Mouse (Mus musculus): ENCODE measurements around the gene Ccnjl. TPM values are rescaled to one million over a fixed set of nuclear protein-coding genes. Genes with fewer than 3 reads are reported as not detected.

The Ccnjl gene
- total RNA-seq (2014; fragmentation: Nextera tagmentation) = 1.7 TPM in 1 of 2 replicates, not detected in the other
- 0.11 and 0.33 TPM in 2 replicates for total RNA-seq (2017)

DNA sequence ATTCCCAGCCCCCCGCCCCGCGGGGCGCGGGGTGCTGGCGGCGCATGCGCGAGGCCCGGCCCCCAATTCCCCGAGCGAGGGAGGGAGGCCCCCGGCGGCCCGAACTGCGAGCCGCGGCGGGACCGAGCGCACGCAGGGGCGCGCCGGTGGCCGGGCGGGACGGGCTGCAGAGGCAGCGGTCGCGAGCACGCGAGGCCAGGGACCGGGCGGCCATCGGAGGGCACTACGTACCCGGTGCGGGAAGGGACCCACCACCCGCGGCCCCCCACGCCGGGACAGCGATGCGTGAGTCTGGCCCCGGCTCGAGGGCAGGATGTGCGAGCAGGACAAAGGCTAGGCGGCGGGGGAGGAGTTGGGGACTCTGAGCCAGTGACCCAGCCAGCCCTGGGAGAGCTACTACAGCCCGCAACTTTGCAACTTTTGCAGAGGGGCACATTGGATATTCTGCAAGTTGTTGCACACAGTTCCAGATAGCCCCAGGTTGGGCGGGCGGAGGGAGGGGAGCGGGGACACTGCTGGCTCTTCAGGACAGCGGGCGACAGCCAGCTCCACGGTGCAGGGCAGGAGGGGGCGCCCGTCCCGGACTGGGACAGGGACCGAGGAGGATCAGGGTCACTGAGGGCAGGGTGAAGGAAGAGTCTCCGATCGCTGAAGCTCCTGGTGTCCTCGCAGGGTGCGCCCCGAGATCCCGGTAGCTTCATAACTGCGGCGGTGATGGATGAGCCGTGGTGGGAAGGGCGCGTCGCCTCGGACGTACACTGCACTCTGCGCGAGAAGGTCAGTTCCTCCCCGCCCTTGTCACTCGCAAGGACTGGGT lies at the start of gene Ccnjl:
Ccnjl (plus strand) TSS at position 102 of the 817 bp plus-strand sequence.
- peak; percentile 64 for ATAC-seq (replicated peaks; ENCODE audit: low FRiP score, low TSS enrichment, poor library complexity, severe bottlenecking)

DNA sequence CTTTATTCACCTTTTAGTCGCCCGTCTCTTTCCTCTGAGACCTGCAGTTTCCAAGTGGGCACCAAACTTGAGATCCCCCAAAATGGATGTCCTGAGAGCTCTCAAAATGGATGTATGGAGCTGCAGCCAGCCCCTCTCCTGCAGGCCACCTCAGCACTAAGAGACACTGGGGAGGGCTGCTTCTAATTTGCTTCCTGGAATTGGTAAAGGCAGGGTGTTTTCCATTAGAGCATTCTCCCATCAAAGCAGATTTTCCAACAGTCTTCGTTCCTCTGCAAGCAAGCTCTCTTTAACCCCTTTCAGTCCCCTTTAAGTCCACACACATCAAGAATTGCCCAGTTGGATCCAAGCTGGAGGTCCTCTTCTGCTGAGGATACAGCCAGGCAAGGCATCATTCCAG lies 49.2 kb upstream of the Ccnjl start:
- ATAC-seq (replicated peaks; ENCODE audit: low FRiP score, low TSS enrichment, poor library complexity, severe bottlenecking) = no peak

DNA sequence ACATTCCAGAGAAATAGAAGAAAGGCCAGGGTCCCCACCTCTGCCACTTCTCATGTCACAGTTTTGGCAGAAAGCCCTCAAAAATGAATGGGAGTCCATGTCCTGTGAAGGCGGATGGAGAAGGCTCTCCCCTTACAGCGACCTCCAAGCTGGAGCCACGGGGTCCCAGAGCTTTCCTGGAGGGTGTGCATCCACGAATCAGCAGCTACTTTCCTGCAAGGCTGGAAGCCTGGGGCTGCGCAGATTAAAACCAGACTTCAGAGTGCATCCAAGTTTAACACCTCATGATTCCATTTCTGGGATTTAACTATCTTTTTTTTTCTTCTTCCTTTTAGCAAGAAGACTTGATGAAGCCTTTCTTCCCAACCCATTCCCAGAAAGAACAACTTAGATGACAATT lies 48.0 kb upstream of the Ccnjl start:
- ATAC-seq (replicated peaks; ENCODE audit: low FRiP score, low TSS enrichment, poor library complexity, severe bottlenecking) = no peak

DNA sequence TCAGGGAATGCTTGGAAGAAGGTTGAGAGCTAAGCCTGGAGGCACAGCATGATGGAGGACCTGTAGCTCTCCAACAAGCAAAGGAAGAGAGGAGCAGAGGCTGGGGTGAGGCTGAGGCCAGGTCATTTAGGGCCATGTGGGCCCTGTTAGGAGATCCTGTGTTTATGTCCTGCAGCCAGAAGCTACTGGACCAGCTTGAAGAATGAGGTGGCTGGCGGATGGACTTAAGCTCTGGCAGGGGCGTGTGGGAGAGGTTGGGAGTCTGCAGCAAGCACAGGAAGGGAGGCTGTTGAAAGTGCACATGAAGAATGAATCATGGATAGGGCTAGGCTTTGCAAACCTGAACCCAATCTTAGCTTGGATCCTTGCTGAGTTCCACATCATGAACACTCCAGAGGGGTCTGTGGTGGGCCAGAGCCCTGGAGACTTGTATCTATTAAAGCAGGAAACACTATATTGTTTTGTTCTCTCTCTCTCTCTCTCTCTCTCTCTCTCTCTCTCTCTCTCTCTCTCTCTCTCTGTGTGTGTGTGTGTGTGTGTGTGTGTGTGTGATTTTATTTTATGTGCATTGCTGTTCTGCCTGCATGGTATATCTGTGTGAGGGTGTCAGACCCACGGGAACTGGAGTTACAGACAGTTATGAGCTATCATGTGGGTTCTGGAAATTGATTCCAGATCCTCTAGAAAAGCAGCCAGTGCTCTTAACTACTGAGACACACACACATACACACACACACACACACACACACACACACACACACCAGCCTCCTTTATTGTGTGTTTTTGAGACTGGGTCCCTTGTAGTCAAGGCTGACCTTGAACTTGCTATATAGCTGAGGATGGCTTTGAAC lies 46.7 kb upstream of the Ccnjl start:
- ATAC-seq (replicated peaks; ENCODE audit: low FRiP score, low TSS enrichment, poor library complexity, severe bottlenecking) = no peak

DNA sequence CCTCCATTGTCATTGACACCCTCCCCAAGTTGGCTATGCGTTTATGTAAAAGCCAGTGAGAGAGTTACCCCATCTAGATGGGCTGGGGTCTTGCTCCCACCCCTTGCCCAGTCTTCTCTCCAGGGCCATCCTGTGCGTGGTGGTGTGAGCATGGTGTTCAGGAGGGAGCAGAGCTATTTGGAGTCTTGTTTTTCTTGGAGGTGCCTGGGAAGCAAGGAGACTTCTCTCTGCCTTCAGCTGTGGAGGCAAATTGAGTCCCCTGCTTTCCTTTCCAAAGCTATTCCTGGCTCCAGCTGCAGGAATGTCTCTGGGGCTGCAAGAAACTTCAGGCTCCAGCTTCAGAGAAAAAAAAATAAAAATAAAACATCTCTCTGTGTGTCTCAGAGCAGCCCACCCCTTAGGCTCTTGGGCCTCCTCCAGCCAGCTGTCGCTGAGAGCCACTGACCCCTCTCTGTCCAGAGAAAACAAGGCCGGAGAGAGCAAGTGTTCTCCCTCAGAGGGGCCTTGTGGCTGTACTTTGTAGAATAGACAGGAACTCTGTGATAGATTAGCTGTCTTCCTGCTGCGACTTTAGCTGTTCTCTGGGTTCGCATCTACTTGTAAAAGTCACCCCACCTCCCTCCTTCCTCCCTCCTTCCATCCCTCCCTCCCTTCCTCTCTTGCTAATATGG lies 45.3 kb upstream of the Ccnjl start:
- no peak for ATAC-seq (replicated peaks; ENCODE audit: low FRiP score, low TSS enrichment, poor library complexity, severe bottlenecking)

DNA sequence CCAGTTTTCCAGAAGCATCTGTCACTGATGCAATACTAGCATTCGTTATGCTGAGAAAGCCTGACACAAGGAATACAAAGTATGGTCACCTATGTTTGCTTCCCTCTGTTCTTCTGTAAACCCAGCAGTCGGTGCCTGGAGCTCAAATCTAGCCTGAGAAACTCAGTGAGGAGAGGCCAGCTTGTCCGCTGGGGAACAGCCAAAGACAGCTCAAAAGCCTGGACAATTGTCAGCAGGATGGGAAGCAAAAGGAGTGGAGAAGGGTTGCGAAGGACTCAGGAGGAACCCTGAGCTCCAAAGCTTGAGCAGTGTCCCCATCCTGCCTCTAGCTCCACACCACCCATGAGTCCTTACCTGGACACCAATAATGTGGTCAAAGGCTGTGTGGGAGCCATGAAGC lies 44.5 kb upstream of the Ccnjl start:
- no peak for ATAC-seq (replicated peaks; ENCODE audit: low FRiP score, low TSS enrichment, poor library complexity, severe bottlenecking)

DNA sequence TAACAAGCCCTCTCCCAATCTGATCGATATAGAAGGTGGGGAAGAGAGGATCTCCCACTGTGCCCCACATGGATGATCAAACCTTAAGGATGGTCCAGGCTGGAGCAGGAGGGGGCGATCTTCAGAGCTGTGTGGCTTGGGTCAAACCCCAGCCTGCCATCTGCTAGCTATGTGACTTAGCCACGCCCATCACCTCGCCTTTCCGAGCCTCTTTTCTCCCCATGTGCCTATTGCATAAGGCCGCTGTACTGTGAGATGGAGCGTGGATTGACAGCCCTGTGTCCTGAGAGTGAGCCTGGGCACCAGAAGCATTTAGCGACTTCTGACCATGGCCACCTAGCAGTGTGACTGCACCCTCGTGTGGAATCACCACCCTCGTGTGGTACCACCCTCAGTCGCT lies 43.9 kb upstream of the Ccnjl start:
- ATAC-seq (replicated peaks; ENCODE audit: low FRiP score, low TSS enrichment, poor library complexity, severe bottlenecking) = no peak

DNA sequence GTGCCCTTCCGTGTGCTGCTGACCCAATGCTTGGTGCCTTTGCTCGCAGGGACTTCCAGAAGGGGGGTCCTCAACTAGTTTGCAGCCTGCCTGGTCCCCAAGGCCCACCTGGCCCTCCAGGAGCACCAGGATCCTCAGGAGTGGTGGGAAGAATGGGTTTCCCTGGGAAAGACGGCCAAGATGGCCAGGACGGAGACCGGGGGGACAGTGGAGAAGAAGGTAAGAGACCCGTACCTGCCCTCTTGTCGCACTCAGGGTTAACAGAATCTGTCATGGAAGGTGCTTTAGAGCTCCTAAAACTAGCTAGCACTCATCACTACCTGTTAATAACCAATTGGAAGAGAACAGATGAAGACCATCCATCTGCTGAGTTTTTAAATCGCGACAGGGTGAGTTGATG lies 42.7 kb upstream of the Ccnjl start:
- ATAC-seq (replicated peaks; ENCODE audit: low FRiP score, low TSS enrichment, poor library complexity, severe bottlenecking) = no peak

DNA sequence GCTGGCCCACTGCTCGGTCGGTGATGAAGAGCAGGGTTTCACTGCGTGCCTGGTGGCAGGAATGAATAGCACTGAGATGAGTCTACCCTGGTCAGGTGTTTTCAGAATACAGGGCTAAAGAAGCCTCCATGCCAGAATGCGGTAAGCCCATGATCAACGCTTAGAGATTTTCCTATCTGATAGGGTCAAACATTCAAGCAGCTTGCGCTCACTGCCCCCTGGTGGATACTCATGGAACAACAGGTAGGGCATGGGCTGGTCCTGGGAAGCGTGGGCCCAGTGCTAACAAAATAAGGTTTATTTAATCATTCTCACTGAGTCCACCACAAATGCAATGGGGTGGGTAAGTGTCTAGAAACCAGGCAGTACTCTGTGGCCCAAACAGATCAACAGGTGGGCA lies 35.9 kb upstream of the Ccnjl start:
- peak; percentile 85 for ATAC-seq (replicated peaks; ENCODE audit: low FRiP score, low TSS enrichment, poor library complexity, severe bottlenecking)

DNA sequence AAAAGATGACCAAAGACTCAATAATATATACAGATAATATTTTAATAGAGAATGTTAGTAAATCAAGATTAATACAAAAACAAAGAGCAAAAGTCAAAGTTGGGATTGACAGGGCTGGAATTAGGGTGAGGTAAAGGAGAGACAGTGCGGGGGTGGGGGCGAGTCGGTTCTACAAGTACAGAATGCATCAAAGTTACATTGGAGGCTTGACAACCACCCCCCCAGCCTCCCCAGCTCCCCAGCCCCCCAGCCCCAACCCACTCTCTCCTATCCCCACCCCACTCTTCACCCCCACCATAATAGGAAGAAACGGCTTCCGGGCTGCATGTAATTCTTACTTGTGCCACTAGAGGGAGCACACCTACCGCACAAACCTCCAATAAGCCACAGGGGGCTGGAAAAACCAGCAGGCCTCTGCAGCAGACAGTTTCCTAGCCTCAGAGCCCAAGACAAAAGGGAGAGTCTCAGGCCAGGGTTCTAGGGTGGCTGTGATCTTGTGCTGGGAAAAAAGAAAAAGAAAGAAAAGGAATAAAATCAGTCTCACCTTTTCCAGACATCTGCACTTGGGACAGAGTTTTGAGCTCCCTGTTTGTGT lies 34.7 kb upstream of the Ccnjl start:
- ATAC-seq (replicated peaks; ENCODE audit: low FRiP score, low TSS enrichment, poor library complexity, severe bottlenecking) = peak; percentile 69

DNA sequence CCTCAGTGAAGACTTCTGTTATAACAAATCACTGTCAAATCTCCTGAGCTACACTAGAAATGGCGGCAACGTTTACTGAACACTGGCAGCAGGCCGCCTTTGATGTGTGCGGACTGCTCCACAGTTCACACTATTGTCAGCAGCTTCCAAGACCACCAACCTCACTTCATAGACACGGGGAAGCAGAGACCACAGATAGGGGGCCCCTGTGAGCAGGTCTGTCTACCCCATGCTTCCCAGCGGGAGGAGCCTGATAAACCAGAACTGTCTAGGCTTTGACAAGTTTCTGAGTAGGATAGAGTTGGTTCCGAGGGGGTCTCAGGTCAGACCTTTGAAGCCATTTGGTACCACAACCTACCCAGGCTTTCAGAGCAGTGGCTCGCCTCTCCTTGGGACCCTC lies 33.5 kb upstream of the Ccnjl start:
- no peak for ATAC-seq (replicated peaks; ENCODE audit: low FRiP score, low TSS enrichment, poor library complexity, severe bottlenecking)

DNA sequence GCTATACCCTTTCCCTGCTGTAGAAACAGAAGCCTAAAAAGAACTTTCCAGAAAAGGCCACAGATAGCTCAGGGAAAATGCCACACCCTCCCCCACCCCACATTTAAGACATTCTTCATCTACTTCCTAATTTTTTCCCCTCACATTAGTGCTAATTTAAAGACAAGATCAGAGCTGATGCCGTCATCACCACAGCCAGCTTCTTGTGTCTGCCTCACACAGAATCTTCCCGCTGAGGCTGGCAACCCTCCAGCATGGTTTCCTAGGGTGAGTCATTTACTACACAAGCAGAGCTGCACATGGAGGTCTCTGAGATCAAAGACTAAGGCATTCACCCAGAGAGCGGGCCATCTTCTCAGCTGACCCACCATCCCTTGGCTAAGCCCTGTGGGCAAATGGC lies 33.1 kb upstream of the Ccnjl start:
- no peak for ATAC-seq (replicated peaks; ENCODE audit: low FRiP score, low TSS enrichment, poor library complexity, severe bottlenecking)

DNA sequence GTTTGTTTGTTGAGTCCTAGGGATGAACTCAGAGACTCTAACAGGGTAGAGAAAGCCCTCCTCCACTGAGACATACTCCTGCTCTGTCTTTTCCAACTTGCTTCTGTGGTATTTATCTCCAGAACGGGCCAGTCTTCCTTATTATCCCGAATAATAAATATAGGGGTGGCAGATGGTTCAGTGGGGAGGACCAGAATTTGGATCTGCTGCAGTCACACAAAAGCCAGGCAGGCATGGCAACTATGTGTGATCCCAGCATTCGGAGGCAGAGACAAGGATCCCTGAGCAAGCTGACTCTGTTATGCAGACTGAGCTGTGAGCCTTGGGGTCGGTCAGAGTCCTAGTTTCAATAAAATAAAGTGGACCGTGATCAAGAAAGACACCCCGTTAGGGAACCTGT lies 27.3 kb upstream of the Ccnjl start:
- ATAC-seq (replicated peaks; ENCODE audit: low FRiP score, low TSS enrichment, poor library complexity, severe bottlenecking) = no peak

DNA sequence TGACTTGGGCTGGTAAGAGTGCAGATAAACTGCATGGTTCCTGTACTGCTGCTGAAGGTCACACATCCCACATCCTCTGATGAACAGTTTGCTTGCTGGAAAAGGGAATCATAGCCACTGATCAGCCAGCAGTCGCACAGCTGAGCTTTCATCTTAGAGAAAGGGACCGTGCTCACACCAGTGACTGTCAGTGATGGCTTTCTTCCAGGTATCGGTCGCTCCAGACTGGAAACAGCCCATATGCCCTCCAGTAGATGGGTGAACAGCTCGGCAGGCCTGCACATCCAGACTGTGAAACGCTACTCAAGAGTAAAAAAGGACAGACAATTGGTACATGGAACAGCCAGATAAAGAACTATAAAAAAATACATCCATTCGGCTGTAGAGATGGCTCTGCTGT lies 23.4 kb upstream of the Ccnjl start:
- no peak for ATAC-seq (replicated peaks; ENCODE audit: low FRiP score, low TSS enrichment, poor library complexity, severe bottlenecking)

DNA sequence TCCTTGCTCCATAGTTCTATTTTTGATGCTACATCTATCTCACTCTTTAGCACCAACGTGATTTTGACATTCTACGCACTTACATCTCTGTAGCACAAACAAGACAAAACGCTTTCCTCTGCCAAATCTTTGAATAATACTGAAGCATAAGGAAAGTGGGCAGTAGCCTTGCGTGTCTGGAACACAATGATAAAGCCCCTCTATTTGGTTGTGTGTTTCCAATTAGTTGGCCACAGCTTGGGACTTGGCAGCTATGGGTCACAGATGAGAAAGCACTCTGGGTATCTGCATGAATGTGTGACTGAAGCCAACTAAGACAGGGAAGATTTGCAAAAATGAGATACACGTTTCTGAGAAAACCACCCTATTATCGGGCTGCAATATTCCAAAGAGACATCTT lies 20.6 kb upstream of the Ccnjl start:
- ATAC-seq (replicated peaks; ENCODE audit: low FRiP score, low TSS enrichment, poor library complexity, severe bottlenecking) = no peak

DNA sequence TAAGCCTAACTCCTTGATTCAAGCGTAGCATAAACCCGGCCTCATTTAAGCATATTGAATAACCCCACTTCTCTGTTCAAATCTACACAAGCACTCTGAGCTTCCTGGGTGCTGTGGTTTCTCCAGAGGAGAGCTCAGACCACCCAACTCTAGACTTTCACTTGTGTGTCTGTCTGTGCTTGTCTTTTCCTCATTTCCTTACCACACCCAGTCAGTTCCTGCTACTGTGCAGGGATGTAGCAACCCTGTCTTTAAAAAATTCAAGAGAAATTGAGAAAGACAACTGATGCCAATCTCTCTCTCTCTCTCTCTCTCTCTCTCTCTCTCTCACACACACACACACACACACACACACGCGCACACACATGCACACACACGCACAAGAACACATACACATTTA lies 18.7 kb upstream of the Ccnjl start:
- no peak for ATAC-seq (replicated peaks; ENCODE audit: low FRiP score, low TSS enrichment, poor library complexity, severe bottlenecking)

DNA sequence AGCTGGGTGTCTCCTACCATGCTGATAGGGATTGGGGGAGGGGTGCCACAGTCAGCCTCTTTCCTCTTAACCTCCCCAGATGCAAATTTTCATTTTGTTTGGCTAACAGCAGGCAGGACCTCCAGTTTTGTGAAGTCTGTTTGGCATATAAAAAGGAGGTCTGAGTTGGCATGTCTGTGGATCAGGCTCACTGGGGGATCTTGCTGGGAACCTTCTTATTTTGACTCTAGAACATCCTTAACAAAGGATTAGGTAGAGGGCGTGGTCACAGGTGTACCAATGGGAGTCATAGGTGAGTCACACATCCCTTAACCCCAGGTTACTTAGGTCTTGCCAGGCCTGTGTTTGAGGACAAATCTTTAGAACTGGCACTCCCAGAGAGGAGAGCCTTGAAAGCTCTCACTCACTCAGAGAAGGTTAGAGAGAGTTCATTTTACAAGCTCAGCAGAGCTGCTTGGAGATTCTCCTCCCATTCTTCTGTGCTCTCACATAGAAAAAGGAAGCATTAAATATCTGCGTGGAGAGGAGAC lies 15.9 kb upstream of the Ccnjl start:
- no peak for ATAC-seq (replicated peaks; ENCODE audit: low FRiP score, low TSS enrichment, poor library complexity, severe bottlenecking)

DNA sequence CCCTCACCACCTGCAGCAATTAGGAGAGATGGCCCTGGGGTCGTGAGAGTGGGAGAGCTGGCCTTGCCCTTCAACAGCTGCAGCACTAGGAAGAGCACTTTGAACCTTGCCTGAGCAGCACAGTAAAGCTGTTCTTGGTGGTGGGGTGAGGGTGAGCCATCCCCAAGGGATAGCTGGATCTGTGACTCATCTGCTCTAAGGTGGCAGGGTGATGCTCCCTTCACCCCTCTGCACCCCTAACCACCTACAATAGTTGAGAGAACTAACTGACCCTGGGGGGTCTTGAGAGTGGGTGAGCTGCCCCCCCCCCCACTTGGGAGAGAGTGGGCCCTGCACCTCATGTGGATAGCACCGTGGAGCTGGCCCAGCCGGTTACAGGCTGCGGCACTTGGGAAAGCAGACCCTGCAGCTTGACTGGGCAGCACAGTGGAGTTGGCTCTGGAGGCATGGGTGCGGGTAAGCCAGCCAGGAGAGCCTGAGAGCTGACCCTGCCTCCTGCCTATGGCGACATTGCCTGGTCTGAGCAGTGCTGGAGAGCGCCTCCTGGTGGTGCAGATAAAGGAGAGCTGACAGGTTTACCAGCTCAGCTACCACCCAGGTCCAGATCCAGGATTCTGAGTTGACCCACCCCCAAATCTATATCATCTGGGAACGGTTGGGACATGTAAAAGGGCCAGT lies 12.1 kb upstream of the Ccnjl start:
- 0 out of 2 replicates have a peak, but pooled peaks have one; percentile 68 for ATAC-seq (replicated peaks; ENCODE audit: low FRiP score, low TSS enrichment, poor library complexity, severe bottlenecking)

DNA sequence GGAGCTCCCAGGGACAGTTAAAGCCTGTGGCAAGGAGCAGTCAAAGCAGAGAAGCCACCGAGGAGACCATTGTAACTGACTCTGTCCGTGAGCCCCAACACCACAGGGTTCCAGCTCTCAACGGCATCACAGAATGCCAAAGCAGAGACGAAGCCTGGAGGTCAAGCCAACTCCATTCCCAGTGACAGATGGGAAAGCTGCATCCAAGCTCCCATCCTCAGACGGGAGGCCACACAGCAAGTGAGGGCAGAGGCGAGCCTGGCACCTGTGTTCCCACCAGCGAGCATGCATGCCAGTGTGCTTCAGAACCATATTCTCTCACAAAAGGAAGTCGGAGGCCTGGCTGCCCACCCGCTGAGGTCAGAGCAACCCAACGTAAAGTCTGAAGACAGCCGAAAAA lies 10.9 kb upstream of the Ccnjl start:
- ATAC-seq (replicated peaks; ENCODE audit: low FRiP score, low TSS enrichment, poor library complexity, severe bottlenecking) = no peak
